Mouse (Mus musculus) heart, postnatal 0 days (tissue): ENCODE data around the gene Olfr341. TPM values are rescaled to one million over a fixed set of nuclear protein-coding genes. Genes with fewer than 3 reads are reported as not detected.

Experiments
- ATAC-seq: fragments of 200-750 bp; cut with Nextera tagmentation; 2 replicates; pipeline ENCODE4 v1.8.0; 2017; ENCODE audit warnings: low read depth, moderate number of reproducible peaks, moderate library complexity; ENCODE audit not compliant: insufficient read depth
- DNase-seq: peaks from one replicate; pipeline ENCODE4 v3.0.0-alpha.2; 2016; ENCODE audit warnings: low spot score
- H3K27ac ChIP-seq: fragments of 300-500 bp; sonication (generic); 2 replicates; pipeline ENCODE4 v1.5.1; 2014; ENCODE audit warnings: low read depth, mild to moderate bottlenecking
- H3K27me3 ChIP-seq: fragments of 300-500 bp; sonication (generic); 2 replicates; pipeline ENCODE4 v1.6.1; 2014; ENCODE audit warnings: low read length, mixed read lengths; ENCODE audit not compliant: control insufficient read depth, insufficient read depth
- H3K36me3 ChIP-seq: fragments of 300-500 bp; sonication (generic); replicated peaks from 2 replicates; pipeline ENCODE4 v1.6.1; 2014; ENCODE audit warnings: low read length, mixed read lengths; ENCODE audit not compliant: control insufficient read depth, insufficient read depth
- H3K4me1 ChIP-seq: fragments of 300-500 bp; sonication (generic); 2 replicates; pipeline ENCODE4 v1.6.1; 2014; ENCODE audit warnings: antibody characterized with exemption; ENCODE audit not compliant: control insufficient read depth, insufficient read depth
- H3K4me2 ChIP-seq: fragments of 300-500 bp; sonication (generic); 2 replicates; pipeline ENCODE4 v1.6.1; 2014; ENCODE audit warnings: low read depth, mild to moderate bottlenecking, low read length, moderate library complexity
- H3K4me3 ChIP-seq: fragments of 300-500 bp; sonication (generic); 2 replicates; pipeline ENCODE4 v1.5.1; 2014; ENCODE audit warnings: low read depth, low read length
- H3K9ac ChIP-seq: fragments of 300-500 bp; sonication (generic); replicated peaks from 2 replicates; pipeline ENCODE4 v1.6.1; 2014; ENCODE audit warnings: low read depth, low read length, mixed read lengths
- H3K9me3 ChIP-seq: fragments of 300-500 bp; sonication (generic); replicated peaks from 2 replicates; pipeline ENCODE4 v1.6.1; 2016; ENCODE audit warnings: low read length; ENCODE audit not compliant: control insufficient read depth
- CTCF ChIP-seq: IDR thresholded peaks from 2 replicates; pipeline ENCODE4 v1.5.1; 2016; ENCODE audit warnings: antibody characterized with exemption, control low read depth, low read depth
- EP300 ChIP-seq: IDR thresholded peaks from 2 replicates; pipeline ENCODE4 v1.6.1; 2016; ENCODE audit warnings: antibody characterized with exemption, low read depth
- WGBS: fragments of 180-500 bp; shearing (Covaris S2); extraction: QIAGEN DNeasy Blood & Tissue Kit; methylation state at CpG from one replicate; pipeline ENCODE4 v1.1.7; 2014; 5-methylcytosine and 5-hydroxymethylcytosine counted together
- polyA plus RNA-seq: library from polyadenylated mRNA; unstranded; fragments of >200 nt; fragmentation: Nextera tagmentation; extraction: Ambion mirVana; gene quantifications from 2 replicates; pipeline ENCODE4 v1.2.1, GENCODE M21; 2015
- total RNA-seq: library from RNA; depleted of rRNA; stranded (reverse); fragments of >200 nt; gene quantifications from 2 replicates; pipeline ENCODE4 v1.2.3, GENCODE M21; 2014; ENCODE audit warnings: low replicate concordance; rRNA removed

Gene Olfr341
- total RNA-seq (not detected in 2 replicates), polyA plus RNA-seq (not detected in 2 replicates)

GRCm38 (mm10) chr2:36482368-36482767, at the start of gene Olfr341:
Gene Olfr341, minus strand, starts transcription at chr2:36482468.
- no peak for TF ChIP-seq EP300
- TF ChIP-seq CTCF, result no peak
- DNase-seq (no peak), ATAC-seq (no peak)

GRCm38 (mm10) chr2:36524698-36525097, 42.4 kb upstream of the Olfr341 start, which contains the start of gene Olfr342:
Gene Olfr342, plus strand, starts transcription at chr2:36524998.
- Histone ChIP-seq H3K4me1 (no peaks in the 10 kb centered on the region), H3K9me3 (0 out of 2 replicates have a peak, but pooled peaks cover 4% of the 10 kb centered on the region), H3K36me3 (no peaks in the 10 kb centered on the region), H3K4me2 (no peak within 1 kb of the TSS), H3K9ac (no peak within 1 kb of the TSS), H3K4me3 (no peak within 1 kb of the TSS), H3K27ac (no peak within 1 kb of the TSS), H3K27me3 (no peaks in the 10 kb centered on the region)
- no peak for TF ChIP-seq CTCF
- no peak for TF ChIP-seq EP300
- whole genome bisulfite sequencing, result 53% methylated on average over 3 of the region's 3 CpGs
- ATAC-seq, result no peak
- DNase-seq, result no peak

More at GRCm38 (mm10) chr2:36482368-36482767, at the start of gene Olfr341:
- Histone ChIP-seq H3K27me3 (no peaks in the 10 kb centered on the region), H3K27ac (no peak within 1 kb of the TSS), H3K4me2 (no peak within 1 kb of the TSS), H3K36me3 (no peaks in the 10 kb centered on the region), H3K9ac (no peak within 1 kb of the TSS), H3K9me3 (peaks cover 5% of the 10 kb centered on the region; the same call in 1 of the 2 replicates), H3K4me1 (no peaks in the 10 kb centered on the region), H3K4me3 (no peak within 1 kb of the TSS)

GRCm38 (mm10) chr2:36473634-36474033, 8.6 kb downstream of the Olfr341 start:
- no peak for ATAC-seq
- H3K4me3 ChIP-seq, result no peak overlapping the region
- H3K9me3 ChIP-seq, result peaks cover 9% of the 10 kb centered on the region; the same call in 1 of the 2 replicates
- H3K9ac ChIP-seq, result no peak overlapping the region
- no peaks in the 10 kb centered on the region for H3K36me3 ChIP-seq
- H3K27me3 ChIP-seq, result no peaks in the 10 kb centered on the region
- H3K4me1 ChIP-seq, result no peaks in the 10 kb centered on the region
- no peak for TF ChIP-seq CTCF
- no peak for TF ChIP-seq EP300
- no peak for DNase-seq
- no peak overlapping the region for H3K27ac ChIP-seq
- H3K4me2 ChIP-seq, result no peak overlapping the region

DNA sequence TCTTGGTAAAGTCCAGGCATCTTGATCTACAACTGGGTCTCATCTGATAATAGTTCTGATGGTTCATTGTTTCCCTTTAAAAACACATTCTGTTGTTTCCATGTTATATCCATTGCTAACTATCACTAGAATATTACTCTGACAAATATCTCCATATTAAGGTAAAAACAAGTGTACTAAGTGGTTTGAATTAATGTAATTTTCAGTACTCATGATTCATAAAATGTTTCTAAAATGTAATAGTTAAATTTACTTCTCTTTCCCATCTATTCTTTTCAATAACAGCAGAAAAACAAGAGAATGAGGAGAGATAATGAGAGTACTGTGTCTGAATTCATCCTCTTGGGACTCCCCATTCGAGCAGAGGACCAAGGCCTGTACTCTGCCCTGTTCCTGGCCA, 30.0 kb downstream of the Olfr341 start, which contains the start of gene Olfr340:
Olfr340 (plus strand) TSS at position 301 of the 400 bp plus-strand sequence.
- DNase-seq (no peak), ATAC-seq (no peak)
- H3K27me3 ChIP-seq, result no peaks in the 10 kb centered on the region
- WGBS, result 50% methylated on average over 1 of the region's 1 CpGs
- no peaks in the 10 kb centered on the region for H3K36me3 ChIP-seq
- no peak within 1 kb of the TSS for H3K9ac ChIP-seq
- no peak within 1 kb of the TSS for H3K4me3 ChIP-seq
- TF ChIP-seq EP300 (no peak), CTCF (no peak)
- no peak within 1 kb of the TSS for H3K27ac ChIP-seq
- no peak within 1 kb of the TSS for H3K4me2 ChIP-seq
- no peaks in the 10 kb centered on the region for H3K4me1 ChIP-seq
- H3K9me3 ChIP-seq, result no peaks in the 10 kb centered on the region

Other genes with a start within 250 kb of the Olfr341 start
- not detected in 2 replicates for gene Olfr338, start 108.9 kb downstream of the Olfr341 start, total RNA-seq
- gene Olfr338, start 108.9 kb downstream of the Olfr341 start, polyA plus RNA-seq, result not detected in 2 replicates
- gene Olfr339, start 63.5 kb downstream of the Olfr341 start, total RNA-seq, result not detected in 2 replicates
- gene Olfr339, start 63.5 kb downstream of the Olfr341 start, polyA plus RNA-seq, result not detected in 2 replicates
- not detected in 2 replicates for gene Olfr340, start 29.9 kb downstream of the Olfr341 start, total RNA-seq
- not detected in 2 replicates for gene Olfr340, start 29.9 kb downstream of the Olfr341 start, polyA plus RNA-seq
- gene Olfr342, start 42.5 kb upstream of the Olfr341 start, total RNA-seq, result not detected in 2 replicates
- not detected in 2 replicates for gene Olfr342, start 42.5 kb upstream of the Olfr341 start, polyA plus RNA-seq
- not detected in 2 replicates for gene Olfr344, start 84.2 kb upstream of the Olfr341 start, total RNA-seq
- gene Olfr344, start 84.2 kb upstream of the Olfr341 start, polyA plus RNA-seq, result not detected in 2 replicates
- not detected in 2 replicates for gene Olfr345, start 157.6 kb upstream of the Olfr341 start, total RNA-seq
- not detected in 2 replicates for gene Olfr345, start 157.6 kb upstream of the Olfr341 start, polyA plus RNA-seq
- not detected in 2 replicates for gene Olfr346, start 203.3 kb upstream of the Olfr341 start, total RNA-seq
- not detected in 2 replicates for gene Olfr346, start 203.3 kb upstream of the Olfr341 start, polyA plus RNA-seq
- not detected in 2 replicates for gene Olfr347, start 249.4 kb upstream of the Olfr341 start, total RNA-seq
- not detected in 2 replicates for gene Olfr347, start 249.4 kb upstream of the Olfr341 start, polyA plus RNA-seq